15 mouse cellular contexts compared by ENCODE assay signal in genomic region chr8:86280093-86280721, GRCm38 (mm10).
DNase-seq lines count a peak whose midpoint lies in the region; ATAC-seq and TF ChIP-seq lines count a peak whose summit lies in the region.
"Had no signal": no experiment of that assay in that cellular context is flagged by ENCODE, and none has a peak within 500 bp of the region (broad histone marks: within the 10 kb centered on the region; RNA-seq: fewer than 3 reads in every experiment).

No protein-coding gene starts in this region.

- H3K27ac ChIP-seq in olfactory bulb, adult 2 months (ENCODE audit: insufficient read depth, low read depth, low read length), result peak overlapping the region; percentile 98
- H3K27ac ChIP-seq in hindbrain, embryonic 13.5 days, result no peak overlapping the region
- H3K27ac ChIP-seq: forebrain, embryonic 13.5 days; heart, embryonic 13.5 days had no signal

- TF ChIP-seq CTCF in olfactory bulb, adult 2 months (IDR thresholded peaks at IDR 0.05; ENCODE audit: insufficient read depth, low read depth, low read length), result no peak

- H3K36me3 ChIP-seq in hindbrain, embryonic 13.5 days, result no peaks in the 10 kb centered on the region
- H3K36me3 ChIP-seq: G1E; heart, embryonic 13.5 days had no signal

- no peak overlapping the region for H3K4me3 ChIP-seq in olfactory bulb, adult 2 months (ENCODE audit: insufficient read depth, low read depth, low read length)
- no peak overlapping the region for H3K4me3 ChIP-seq in hindbrain, embryonic 13.5 days
- H3K4me3 ChIP-seq: forebrain, embryonic 13.5 days; heart, embryonic 13.5 days; megakaryocyte, embryonic 14.5 days had no signal

- 42% methylated on average over 18 of the region's 18 CpGs for WGBS in olfactory bulb, adult 2 months
- WGBS in hindbrain, embryonic 13.5 days, result 90% methylated on average over 18 of the region's 18 CpGs

- no peak for TF ChIP-seq POLR2A in olfactory bulb, adult 2 months (IDR thresholded peaks at IDR 0.05; ENCODE audit: insufficient read depth, low read depth, low read length)

- H3K4me1 ChIP-seq in olfactory bulb, adult 2 months (ENCODE audit: control insufficient read depth, insufficient read depth, low read length), result peaks cover 21% of the 10 kb centered on the region
- H3K4me1 ChIP-seq in hindbrain, embryonic 13.5 days (replicated peaks), result 0 out of 2 replicates have a peak, but pooled peaks cover 4% of the 10 kb centered on the region
- H3K4me1 ChIP-seq: heart, embryonic 13.5 days had no signal

- peak; percentile 57; the same call in 1 of the 2 replicates for ATAC-seq in cerebellum, adult (ENCODE audit: insufficient number of reproducible peaks, low FRiP score, low TSS enrichment)
- no peak for ATAC-seq in hindbrain, embryonic 13.5 days (ENCODE audit: low FRiP score)
- ATAC-seq: forebrain, embryonic 13.5 days had no signal

- no peak for DNase-seq in cerebellum, adult 8-10 months
- DNase-seq in cerebellum, postnatal 36 days, result peak; percentile 24 to 25
- peak; percentile 21 to 34 for DNase-seq in layer of hippocampus, postnatal 14 days (ENCODE audit: low spot score in 2 of 2)
- no peak for DNase-seq in heart, adult 18-20 months
- DNase-seq in embryo, embryonic 10 days (ENCODE audit: low spot score), result no peak
- DNase-seq: embryo, embryonic 11 days; kidney, postnatal 14 days; spleen, adult 18-20 months had no signal

- peaks cover 5% of the 10 kb centered on the region; the same call in 1 of the 2 replicates for H3K9me3 ChIP-seq in hindbrain, embryonic 13.5 days
- H3K9me3 ChIP-seq: G1E had no signal

- H3K4me2 ChIP-seq in hindbrain, embryonic 13.5 days, result no peak overlapping the region
- H3K4me2 ChIP-seq: forebrain, embryonic 13.5 days; heart, embryonic 13.5 days had no signal

- H3K27me3 ChIP-seq in hindbrain, embryonic 13.5 days, result no peaks in the 10 kb centered on the region
- H3K27me3 ChIP-seq: forebrain, embryonic 13.5 days; heart, embryonic 13.5 days; megakaryocyte, embryonic 14.5 days had no signal

- no peak overlapping the region for H3K9ac ChIP-seq in hindbrain, embryonic 13.5 days
- H3K9ac ChIP-seq: forebrain, embryonic 13.5 days; heart, embryonic 13.5 days had no signal

Comparison
In these comparisons a context has a peak if more than half of its experiments do, and no peak if none do; other contexts are left out.
1. DNase-seq: peak in cerebellum, postnatal 36 days (2 of 2) and layer of hippocampus, postnatal 14 days (2 of 2); none in cerebellum, adult 8-10 months (single experiment), heart, adult 18-20 months (0 of 2) and embryo, embryonic 10 days (single experiment).